Mouse (Mus musculus) spleen, adult 2 months (tissue): ENCODE data around the gene Gm45837.

Source experiments
- CTCF ChIP-seq: fragments of 200-500 bp; IDR thresholded peaks from 2 replicates; pipeline ENCODE4 v1.5.1; 2011; ENCODE audit warnings: mild to moderate bottlenecking, inconsistent platforms; ENCODE audit not compliant: insufficient read depth, insufficient read length, insufficient replicate concordance; ENCODE audit errors: extremely low read depth
- POLR2A ChIP-seq: fragments of 200-500 bp; IDR thresholded peaks from 2 replicates; pipeline ENCODE4 v1.6.1; 2011; ENCODE audit warnings: low read depth, low read length, inconsistent platforms

DNA sequence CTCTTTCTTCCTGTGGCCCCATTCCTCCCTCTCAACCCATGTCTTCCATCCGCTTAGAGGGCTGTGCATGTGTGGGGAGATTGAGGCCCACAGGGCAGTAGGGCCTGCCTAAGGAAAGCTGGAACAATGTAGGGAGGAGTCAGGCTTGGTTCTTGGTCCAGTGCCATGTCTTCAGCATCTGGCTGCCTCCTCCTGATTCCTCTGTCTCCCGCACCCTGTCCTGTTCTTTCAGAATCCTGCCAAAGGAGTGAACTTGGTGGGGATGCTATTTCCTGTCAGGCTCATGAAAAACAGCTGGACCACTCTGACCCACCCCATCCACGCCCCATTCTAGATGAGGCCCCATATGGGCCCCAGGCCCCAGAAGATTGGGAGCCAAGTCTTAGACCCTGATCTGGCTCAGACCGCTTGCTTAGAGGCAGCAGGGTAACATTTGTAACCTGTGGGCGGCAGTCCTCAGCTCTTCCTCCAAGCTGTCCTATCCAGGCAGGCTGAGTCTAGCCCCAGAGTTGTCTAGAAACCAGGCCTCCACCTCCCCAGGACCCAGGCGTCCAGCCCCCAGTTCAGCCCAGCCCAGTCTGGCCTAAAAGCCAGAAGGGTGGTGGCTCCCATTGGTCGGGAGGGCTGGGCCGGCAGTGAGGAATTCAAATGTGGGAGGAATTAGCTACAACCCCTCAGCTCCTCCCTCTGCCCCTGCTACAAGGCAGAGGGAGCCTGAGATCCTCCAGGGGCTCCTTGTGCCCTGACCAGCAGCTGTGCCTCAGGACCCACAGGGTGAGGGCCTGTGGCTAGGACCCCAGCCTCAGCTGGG, 16.8 kb upstream of the Gm45837 start:
- TF ChIP-seq CTCF (no peak), POLR2A (no peak)
